Mouse (Mus musculus) spleen, postnatal 10 days (tissue): Measurements from ENCODE around the gene Rasgrf2.
A peak's percentile ranks its signal among the peaks of the same experiment; 100 is the strongest.

Source experiments
- DNase-seq, 2 experiments: peaks; one replicate each; pipeline ENCODE4 v3.0.0; 2021 to 2022; ENCODE audit warnings: low spot score in 2 of 2

The Rasgrf2 gene

DNA sequence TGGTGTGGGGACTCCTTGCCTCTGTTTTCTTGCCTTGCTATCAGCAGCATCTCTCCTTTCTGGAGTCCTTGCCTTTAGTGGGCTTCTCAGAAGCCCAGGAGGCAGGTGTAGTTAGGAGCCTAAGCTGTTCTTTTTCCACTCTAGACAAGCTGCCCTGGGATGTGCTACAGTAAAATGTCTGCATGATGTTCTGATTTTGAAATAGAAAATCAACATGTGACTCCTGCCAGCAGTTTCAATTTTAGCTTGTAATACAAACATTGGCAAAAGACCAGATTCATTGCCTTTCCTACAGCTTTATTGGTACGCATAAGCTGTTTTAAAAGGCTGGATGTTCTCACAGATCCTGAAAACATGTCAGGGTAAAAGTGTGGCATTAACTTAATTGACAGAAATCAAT, 176.3 kb downstream of the Rasgrf2 start:
- no peak for DNase-seq

- no peak for DNase-seq
These were observed 191.3 kb downstream of the Rasgrf2 start for GRCm38 (mm10) chr13:91940113-91940512.

GRCm38 (mm10) chr13:91938826-91939225, 192.6 kb downstream of the Rasgrf2 start:
- no peak for DNase-seq

- no peak for DNase-seq
These were observed 194.2 kb downstream of the Rasgrf2 start for GRCm38 (mm10) chr13:91937232-91937631.

DNA sequence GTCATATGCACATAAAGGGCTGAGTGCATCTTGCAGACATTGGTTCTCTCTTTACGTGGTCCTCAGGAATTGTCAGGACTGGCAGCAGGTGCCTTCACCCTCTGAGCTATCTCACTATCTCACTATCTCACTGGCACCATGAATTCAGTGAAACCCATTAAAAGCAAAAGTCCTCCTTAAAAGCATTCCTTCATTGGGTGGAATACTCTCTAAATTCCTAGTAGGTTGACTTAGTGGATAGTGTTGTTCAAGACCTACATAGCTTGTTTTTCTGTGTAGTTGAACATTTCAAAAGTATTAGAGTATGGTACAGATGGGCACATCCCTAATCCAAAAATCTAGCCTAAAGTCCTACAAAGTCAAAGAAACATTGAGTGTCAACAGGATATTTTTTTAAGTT, 199.3 kb downstream of the Rasgrf2 start:
- DNase-seq, result no peak

DNA sequence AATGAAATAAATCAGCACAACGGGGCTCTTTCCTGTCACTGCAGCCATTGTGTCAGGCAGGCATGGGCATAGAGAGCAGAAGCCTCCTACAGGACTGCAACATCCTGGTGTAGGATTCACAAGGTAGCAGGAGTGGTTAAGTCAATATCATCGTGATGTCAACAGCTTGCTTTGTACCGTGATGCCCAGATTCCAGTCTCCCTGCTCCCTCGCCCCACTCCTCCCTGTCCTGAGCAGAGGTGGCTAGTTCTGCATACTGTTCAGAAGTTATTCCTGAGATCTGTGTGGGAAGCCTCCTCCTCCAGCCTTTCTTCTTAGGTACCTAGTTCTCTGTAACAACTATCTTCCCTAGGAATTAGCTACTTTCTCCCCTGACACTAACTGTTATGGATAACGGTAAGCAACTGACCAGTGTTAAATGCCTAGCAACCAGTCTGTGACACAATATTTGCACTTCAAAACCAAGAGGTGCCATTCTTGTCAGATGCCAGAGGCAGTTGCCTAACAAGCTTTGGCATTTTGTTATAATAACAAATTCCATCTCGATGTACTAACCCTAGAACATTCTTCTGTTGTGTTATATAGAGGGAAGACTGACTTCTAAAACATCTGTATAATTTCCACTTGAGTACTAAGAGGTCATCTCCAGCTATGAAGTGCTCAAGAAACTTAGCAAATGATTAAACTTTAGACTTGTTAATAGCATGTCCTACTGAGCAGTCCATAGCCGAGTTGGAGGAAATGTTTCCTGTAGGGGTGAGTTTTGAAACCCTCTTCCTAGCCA, 201.3 kb downstream of the Rasgrf2 start:
- no peak for DNase-seq

GRCm38 (mm10) chr13:91928605-91929389, 202.7 kb downstream of the Rasgrf2 start:
- no peak for DNase-seq

- no peak for DNase-seq
These were observed 210.4 kb downstream of the Rasgrf2 start for GRCm38 (mm10) chr13:91921010-91921409.

- no peak for DNase-seq
These were observed 212.7 kb downstream of the Rasgrf2 start for GRCm38 (mm10) chr13:91918764-91919163.

DNA sequence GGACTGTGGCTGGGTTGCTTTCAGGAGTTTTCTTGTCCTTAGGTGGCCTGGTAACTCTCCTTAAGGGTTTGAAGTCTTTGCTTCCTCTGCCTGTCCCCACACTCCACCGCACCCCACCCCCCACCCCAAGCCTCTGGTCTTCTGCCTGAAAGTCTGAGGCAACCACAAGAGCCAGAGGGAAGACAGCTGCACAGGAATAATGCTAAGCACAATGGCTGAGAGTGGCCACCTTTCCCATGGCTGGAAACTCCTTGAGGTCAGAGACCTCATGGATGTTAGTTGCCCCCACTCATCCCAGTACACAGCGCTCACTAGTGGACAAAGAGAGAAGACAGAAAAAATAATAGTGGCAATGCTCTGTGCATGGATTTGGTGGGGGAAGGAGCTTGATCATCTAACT, 213.6 kb downstream of the Rasgrf2 start:
- no peak for DNase-seq

DNA sequence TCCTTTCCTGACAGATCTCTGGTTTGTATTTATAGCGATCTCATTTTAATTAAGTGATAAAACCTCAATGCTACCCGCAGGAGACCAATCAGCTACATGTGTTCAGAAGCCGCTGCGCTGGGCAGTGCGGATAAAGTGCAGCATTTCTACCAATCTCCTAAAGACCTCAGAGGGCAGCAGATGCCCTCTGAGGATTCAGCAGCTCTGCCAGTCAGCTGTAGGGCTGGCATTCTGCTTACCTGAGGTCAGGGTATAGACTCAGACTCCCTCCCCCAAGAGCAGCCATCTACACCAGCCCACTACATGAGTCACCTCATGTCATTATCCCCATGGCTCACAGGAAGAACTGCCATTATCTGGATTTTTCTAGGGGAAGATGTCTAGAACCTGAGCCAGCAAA, 215.1 kb downstream of the Rasgrf2 start:
- no peak for DNase-seq

DNA sequence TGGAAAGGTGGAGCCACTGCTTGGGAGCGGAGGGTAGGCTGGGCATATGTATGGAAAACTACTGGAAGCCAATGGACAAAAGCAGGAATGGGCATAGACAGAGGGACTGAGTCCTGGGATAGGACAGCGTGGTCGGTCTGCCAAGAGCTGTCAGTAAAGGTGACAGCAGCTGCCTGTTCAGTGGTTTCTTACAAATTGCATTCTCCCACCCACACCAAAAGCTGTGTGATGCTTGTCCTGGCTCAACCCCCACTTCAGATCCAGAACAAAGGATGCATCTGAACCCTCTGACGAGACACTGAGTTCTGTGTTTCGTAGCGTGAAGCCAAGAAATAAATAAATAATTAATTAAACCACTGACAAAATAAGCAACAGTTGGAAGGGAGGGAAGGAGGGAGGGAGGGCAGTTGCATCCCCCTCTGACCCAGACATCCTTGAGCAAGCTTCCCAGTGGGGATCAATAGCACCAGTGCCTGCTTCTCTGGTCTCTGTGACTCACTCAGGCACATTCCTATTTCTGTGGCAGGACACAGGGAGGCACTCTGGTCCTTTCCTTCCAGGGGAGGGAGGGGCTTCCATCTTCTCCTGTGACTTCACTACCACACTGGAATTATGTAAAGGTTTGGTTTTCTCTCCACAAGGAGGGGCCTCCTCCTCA, 215.7 kb downstream of the Rasgrf2 start:
- no peak for DNase-seq

GRCm38 (mm10) chr13:91915192-91915581, 216.3 kb downstream of the Rasgrf2 start:
- no peak for DNase-seq

DNA sequence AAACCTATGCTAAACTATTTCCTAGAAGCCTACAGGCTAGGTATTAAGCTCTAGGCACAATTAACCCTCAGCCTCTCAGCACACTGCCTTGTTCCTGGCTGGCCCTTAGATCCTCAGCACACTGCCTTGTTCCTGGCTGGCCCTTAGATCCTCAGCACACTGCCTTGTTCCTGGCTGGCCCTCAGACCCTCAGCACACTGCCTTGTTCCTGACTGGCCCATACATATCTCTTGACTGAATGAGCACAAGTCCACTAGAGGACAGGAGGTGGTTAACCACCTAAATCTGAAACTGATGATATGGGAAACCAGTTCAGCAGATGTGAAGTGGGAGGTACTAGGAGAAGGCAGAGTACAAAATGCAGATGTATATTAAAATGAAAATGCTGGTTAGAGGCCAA, 219.8 kb downstream of the Rasgrf2 start:
- DNase-seq, result no peak

GRCm38 (mm10) chr13:91911211-91911610, 220.2 kb downstream of the Rasgrf2 start:
- DNase-seq, result no peak

DNA sequence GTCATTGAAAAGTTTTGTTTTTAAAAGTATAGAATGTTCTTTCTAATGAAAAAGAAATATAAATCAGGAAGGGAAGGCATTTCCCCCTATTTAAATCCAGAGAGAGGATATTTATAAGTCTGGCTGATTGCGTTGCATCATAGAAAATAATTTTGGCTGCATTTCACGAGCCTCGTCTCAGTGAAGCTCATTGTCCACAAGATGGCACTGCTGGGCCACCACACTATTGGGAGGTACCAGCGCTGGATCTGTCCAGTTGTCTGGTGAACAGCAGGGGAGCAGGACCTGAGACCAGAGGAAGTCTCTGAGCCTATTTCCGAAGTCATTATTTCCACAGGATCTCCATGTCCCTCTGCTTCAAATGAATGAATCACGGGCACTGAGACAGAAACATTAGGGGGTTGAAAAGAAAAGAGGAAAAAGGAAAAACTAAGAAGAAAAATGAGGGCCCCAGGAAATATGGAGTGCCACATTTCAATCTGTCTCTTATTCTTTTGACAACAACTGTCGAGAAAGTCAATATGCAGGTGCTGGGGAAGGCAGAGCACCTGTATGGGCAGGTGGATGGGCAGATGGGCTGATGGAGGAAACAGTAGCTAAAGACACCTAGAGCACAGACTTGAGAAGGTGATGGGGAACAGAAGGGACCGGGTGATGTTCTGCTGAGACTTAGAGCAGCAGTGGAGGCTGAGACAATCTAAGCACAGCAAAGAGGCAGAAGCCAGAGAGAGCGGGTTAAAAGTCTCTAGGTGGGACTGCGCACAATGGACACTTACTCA, 223.1 kb downstream of the Rasgrf2 start:
- peak; percentile 13 to 70 for DNase-seq

DNA sequence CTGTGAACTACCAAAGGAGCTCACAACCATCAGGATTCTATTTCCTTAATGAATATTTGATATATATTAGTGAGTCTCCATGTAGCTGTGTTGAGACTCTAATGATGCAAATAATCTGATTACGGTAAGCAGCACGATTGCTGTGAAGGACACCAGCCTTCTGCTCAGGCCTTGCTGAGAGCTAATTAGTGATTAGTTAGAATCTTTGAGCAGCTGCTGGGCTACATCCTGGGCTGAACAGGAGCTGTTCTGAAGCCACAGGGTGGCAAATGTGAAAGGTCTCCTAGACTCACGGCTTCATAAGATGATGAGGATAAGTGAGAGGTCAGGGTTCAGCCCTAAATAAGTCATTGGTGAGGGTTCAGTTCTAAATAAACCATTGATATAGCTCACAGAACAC, 225.1 kb downstream of the Rasgrf2 start:
- no peak for DNase-seq

GRCm38 (mm10) chr13:91896476-91896875, 235.0 kb downstream of the Rasgrf2 start:
- no peak for DNase-seq

DNA sequence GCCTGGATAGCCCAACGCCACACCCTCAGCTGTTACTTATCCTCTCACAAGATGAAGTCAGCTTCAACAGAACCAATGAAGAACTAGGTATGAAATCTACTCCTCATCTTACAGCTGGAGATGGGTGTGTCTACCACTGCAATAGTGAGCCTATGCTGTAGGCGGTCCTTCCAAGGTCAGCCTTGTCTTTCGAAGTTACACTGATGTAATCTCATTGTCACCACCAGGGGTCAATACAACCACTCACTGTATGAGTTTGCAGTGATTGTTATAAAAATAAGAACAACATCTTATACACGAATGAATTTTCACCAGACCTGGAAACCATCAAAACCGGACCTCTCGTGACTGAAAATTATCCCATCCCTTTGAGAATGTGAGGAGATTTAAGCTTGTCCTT, 238.3 kb downstream of the Rasgrf2 start:
- DNase-seq, result no peak

DNA sequence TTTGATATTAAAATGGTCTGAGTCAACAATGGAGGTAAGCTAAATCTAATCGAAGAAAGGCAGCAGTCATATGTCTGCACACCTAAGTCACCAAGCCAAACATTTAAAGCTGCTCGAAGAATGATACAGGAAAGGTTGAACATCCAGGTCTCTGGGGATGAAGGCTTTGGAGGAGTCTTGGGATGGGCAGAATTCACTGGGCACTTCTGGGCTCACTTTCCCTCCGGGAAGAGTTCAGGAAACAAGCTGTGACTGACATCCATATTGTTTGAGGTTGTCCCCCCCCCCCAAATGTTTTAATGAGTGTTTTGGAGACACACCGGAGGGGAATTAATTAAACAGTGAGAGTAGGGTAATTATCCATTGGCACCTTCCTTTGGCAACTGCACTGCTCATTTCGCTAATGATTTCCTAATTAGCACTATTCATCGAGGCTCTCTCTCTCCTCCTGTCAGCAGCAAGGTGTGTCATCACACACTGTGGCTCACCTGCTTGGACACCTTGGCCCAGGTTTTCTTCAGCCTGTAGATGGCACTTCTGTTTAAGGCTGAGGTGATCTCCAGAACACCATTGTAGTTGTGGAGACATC, 241.3 kb downstream of the Rasgrf2 start:
- no peak for DNase-seq

GRCm38 (mm10) chr13:91884714-91885386, 246.6 kb downstream of the Rasgrf2 start:
- DNase-seq, result no peak
